8 mouse cellular contexts compared by ENCODE assay signal in genomic region chr15:102404608-102405488, GRCm38 (mm10). TPM values are rescaled to one million over a fixed set of nuclear protein-coding genes. Genes with fewer than 3 reads are reported as not detected.
DNase-seq lines count a peak whose midpoint lies in the region; ATAC-seq and TF ChIP-seq lines count a peak whose summit lies in the region.

No protein-coding gene starts in this region.

- 15% methylated on average over 34 of the region's 34 CpGs for WGBS in spleen, adult 2 months
- WGBS in hindbrain, embryonic 15.5 days: 16% methylated on average over 34 of the region's 34 CpGs
- WGBS in midbrain, embryonic 14.5 days: 16% methylated on average over 34 of the region's 34 CpGs

- H3K4me3 ChIP-seq in spleen, adult 2 months (ENCODE audit: extremely low read depth, insufficient read depth, insufficient read length): peak overlapping the region; percentile 58
- H3K4me3 ChIP-seq in hindbrain, embryonic 15.5 days: peak overlapping the region; percentile 55
- peak overlapping the region; percentile 57 for H3K4me3 ChIP-seq in midbrain, embryonic 14.5 days (replicated peaks; ENCODE audit: low read depth, low read length)

- peak overlapping the region; percentile 58 for H3K9ac ChIP-seq in hindbrain, embryonic 15.5 days
- H3K9ac ChIP-seq in midbrain, embryonic 14.5 days (replicated peaks; ENCODE audit: low read length): peak overlapping the region; percentile 67

- peak overlapping the region; percentile 57 for H3K4me2 ChIP-seq in hindbrain, embryonic 15.5 days
- H3K4me2 ChIP-seq in midbrain, embryonic 14.5 days (ENCODE audit: low read length): peak overlapping the region; percentile 70

- no peaks in the 10 kb centered on the region for H3K27me3 ChIP-seq in spleen, adult 2 months (ENCODE audit: control insufficient read depth, insufficient read depth, low read length)
- no peaks in the 10 kb centered on the region for H3K27me3 ChIP-seq in hindbrain, embryonic 15.5 days
- H3K27me3 ChIP-seq in midbrain, embryonic 14.5 days (ENCODE audit: control insufficient read depth, insufficient read depth, low read length): no peaks in the 10 kb centered on the region

- peak overlapping the region; percentile 97 for H3K27ac ChIP-seq in spleen, adult 2 months (ENCODE audit: insufficient read depth, low read length)
- peak overlapping the region; percentile 99 for H3K27ac ChIP-seq in hindbrain, embryonic 15.5 days (replicated peaks)
- peak overlapping the region; percentile 99 for H3K27ac ChIP-seq in midbrain, embryonic 14.5 days (replicated peaks; ENCODE audit: low read depth, low read length)

- no peaks in the 10 kb centered on the region for H3K9me3 ChIP-seq in hindbrain, embryonic 15.5 days
- H3K9me3 ChIP-seq in midbrain, embryonic 14.5 days (ENCODE audit: control insufficient read depth, low read length): no peaks in the 10 kb centered on the region

- peak; percentile 29 for DNase-seq in cerebellum, adult 11-12 months
- DNase-seq in cerebellum, adult 8-10 months: no peak
- DNase-seq in spleen, adult 2 months (ENCODE audit: low read depth in 1 of 2, low spot score in 2 of 2): no peak
- no peak for DNase-seq in spleen, postnatal 14 days (ENCODE audit: low spot score in 2 of 2)
- no peak for DNase-seq in midbrain, embryonic 14.5 days
- DNase-seq in gastrocnemius, adult 8-10 months (ENCODE audit: low spot score in 2 of 2): no peak
- no peak for DNase-seq in left cerebral cortex, adult 9 months (ENCODE audit: low spot score in 2 of 2)

- no peak for TF ChIP-seq POLR2A in spleen, adult 2 months (IDR thresholded peaks at IDR 0.05; ENCODE audit: low read depth, low read length)

- no peak for ATAC-seq in hindbrain, embryonic 15.5 days (ENCODE audit: low FRiP score, low read depth)
- no peak; the same call in 1 of the 2 replicates for ATAC-seq in midbrain, embryonic 14.5 days (ENCODE audit: low FRiP score, low TSS enrichment)

- H3K36me3 ChIP-seq in spleen, adult 2 months (ENCODE audit: control insufficient read depth, insufficient read depth, low read length): peaks cover 15% of the 10 kb centered on the region
- H3K36me3 ChIP-seq in hindbrain, embryonic 15.5 days: peaks cover 19% of the 10 kb centered on the region
- H3K36me3 ChIP-seq in midbrain, embryonic 14.5 days (ENCODE audit: control insufficient read depth, insufficient read depth, low read length): peaks cover 20% of the 10 kb centered on the region

- peaks cover 15% of the 10 kb centered on the region; the same call in 1 of the 2 replicates for H3K4me1 ChIP-seq in spleen, adult 2 months (ENCODE audit: control insufficient read depth, insufficient read depth, insufficient read length)
- peaks cover 36% of the 10 kb centered on the region for H3K4me1 ChIP-seq in hindbrain, embryonic 15.5 days (replicated peaks)
- peaks cover 18% of the 10 kb centered on the region for H3K4me1 ChIP-seq in midbrain, embryonic 14.5 days (ENCODE audit: control insufficient read depth, insufficient read depth, low read length)

- TF ChIP-seq CTCF in spleen, adult 2 months (IDR thresholded peaks at IDR 0.05; ENCODE audit: extremely low read depth, insufficient read depth, insufficient read length, insufficient replicate concordance): no peak; the same call in 1 of the 2 replicates

RNA-seq across cellular contexts. Expression of gene Sp1, which starts 1.1 kb away (rescaled TPM):
- 19.6 and 22.7 TPM in 2 replicates for polyA plus RNA-seq in spleen, adult 2 months (2012; rRNA removed)
- 3.4 and 4.0 TPM in 2 replicates for polyA plus RNA-seq in hindbrain, embryonic 15.5 days (2015; fragmentation: Nextera tagmentation; extraction: Ambion mirVana)
- 6.0 and 7.4 TPM in 2 replicates for polyA plus RNA-seq in midbrain, embryonic 14.5 days (2014; fragmentation: Nextera tagmentation; extraction: Ambion mirVana)
- 10 to 100 TPM; 17.9 to 22.2 (median 20.5) TPM for total RNA-seq in gastrocnemius, adult 8-10 months (2022)

RNA-seq across cellular contexts. Expression of gene Sp7, which starts 37.9 kb away (rescaled TPM):
- not detected in 2 replicates for polyA plus RNA-seq in spleen, adult 2 months (2012; rRNA removed)
- 0.57 and 0.71 TPM in 2 replicates for polyA plus RNA-seq in hindbrain, embryonic 15.5 days (2015; fragmentation: Nextera tagmentation; extraction: Ambion mirVana)
- 0.21 TPM in 1 of 2 replicates, not detected in the other for polyA plus RNA-seq in midbrain, embryonic 14.5 days (2014; fragmentation: Nextera tagmentation; extraction: Ambion mirVana)
- not detected for total RNA-seq in gastrocnemius, adult 8-10 months (2022)

RNA-seq across cellular contexts. Expression of gene Amhr2, which starts 40.3 kb away (rescaled TPM):
- polyA plus RNA-seq in spleen, adult 2 months (2012; rRNA removed): 0.56 and 0.66 TPM in 2 replicates
- 0.21 and 0.52 TPM in 2 replicates for polyA plus RNA-seq in hindbrain, embryonic 15.5 days (2015; fragmentation: Nextera tagmentation; extraction: Ambion mirVana)
- polyA plus RNA-seq in midbrain, embryonic 14.5 days (2014; fragmentation: Nextera tagmentation; extraction: Ambion mirVana): 0.18 and 0.39 TPM in 2 replicates
- total RNA-seq in gastrocnemius, adult 8-10 months (2022): 10 to 100 TPM in 3 of 4 experiments, 1 to 10 TPM in 1; 9.9 to 14.2 (median 11.7) TPM

RNA-seq across cellular contexts. Expression of gene Prr13, which starts 54.0 kb away (rescaled TPM):
- polyA plus RNA-seq in spleen, adult 2 months (2012; rRNA removed): 170 and 215 TPM in 2 replicates
- 88.7 and 98.5 TPM in 2 replicates for polyA plus RNA-seq in hindbrain, embryonic 15.5 days (2015; fragmentation: Nextera tagmentation; extraction: Ambion mirVana)
- 127 and 133 TPM in 2 replicates for polyA plus RNA-seq in midbrain, embryonic 14.5 days (2014; fragmentation: Nextera tagmentation; extraction: Ambion mirVana)
- 10 to 100 TPM; 16.4 to 22.3 (median 20.2) TPM for total RNA-seq in gastrocnemius, adult 8-10 months (2022)

RNA-seq across cellular contexts. Expression of gene Aaas, which starts 54.3 kb away (rescaled TPM):
- 51.9 and 55.8 TPM in 2 replicates for polyA plus RNA-seq in spleen, adult 2 months (2012; rRNA removed)
- polyA plus RNA-seq in hindbrain, embryonic 15.5 days (2015; fragmentation: Nextera tagmentation; extraction: Ambion mirVana): 36.8 and 37.9 TPM in 2 replicates
- polyA plus RNA-seq in midbrain, embryonic 14.5 days (2014; fragmentation: Nextera tagmentation; extraction: Ambion mirVana): 27.6 and 30.6 TPM in 2 replicates
- total RNA-seq in gastrocnemius, adult 8-10 months (2022): 1 to 10 TPM; 5.3 to 7.5 (median 6.8) TPM
